Mouse (Mus musculus): ENCODE data around the gene Umad1. TPM values are rescaled to one million over a fixed set of nuclear protein-coding genes. Genes with fewer than 3 reads are reported as not detected.

The Umad1 gene
- polyA plus RNA-seq, 1 experiment from 2014 or later, result 15.6 TPM

DNA sequence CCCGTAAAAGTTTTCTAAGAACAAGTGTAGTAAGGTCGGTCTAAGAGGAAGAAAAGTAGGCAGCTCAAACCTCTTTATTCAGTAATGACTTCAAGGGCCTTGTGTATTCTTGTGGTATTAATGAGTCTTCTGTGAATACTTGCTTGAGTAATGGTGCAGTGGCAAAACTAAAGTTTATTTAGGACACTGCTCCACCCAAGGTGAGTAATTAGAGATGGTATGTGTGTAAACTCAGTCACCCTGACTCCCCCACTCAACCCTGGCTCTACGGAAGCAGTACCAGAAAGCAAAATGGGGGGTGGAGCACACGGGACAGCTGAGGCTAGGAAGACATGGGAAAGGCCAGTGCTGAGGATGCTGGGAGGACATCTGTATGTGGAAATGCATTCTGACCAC lies 236.7 kb downstream of the Umad1 start:
- DNase-seq (ENCODE audit: extremely low spot score, low spot score), result no peak
- Histone ChIP-seq H3K36me3 (replicated peaks) (no peaks in the 10 kb centered on the region), H3K27ac (no peak overlapping the region), H3K4me1 (no peaks in the 10 kb centered on the region), H3K27me3 (ENCODE audit: poor library complexity, severe bottlenecking) (no peaks in the 10 kb centered on the region), H3K4me3 (no peak overlapping the region), H3K9me3 (no peaks in the 10 kb centered on the region; the same call in 1 of the 2 replicates)
- 83% methylated on average over 4 of the region's 4 CpGs for WGBS

- no peak for DNase-seq (ENCODE audit: extremely low spot score, low spot score)
- Histone ChIP-seq H3K9me3 (no peaks in the 10 kb centered on the region; the same call in 1 of the 2 replicates), H3K27ac (no peak overlapping the region), H3K4me1 (no peaks in the 10 kb centered on the region), H3K4me3 (no peak overlapping the region), H3K36me3 (replicated peaks) (no peaks in the 10 kb centered on the region), H3K27me3 (ENCODE audit: poor library complexity, severe bottlenecking) (no peaks in the 10 kb centered on the region)
- WGBS, result 80% methylated on average over 6 of the region's 6 CpGs
Observed at GRCm38 (mm10) chr6:8497234-8497867, 238.3 kb downstream of the Umad1 start.

- Histone ChIP-seq H3K36me3 (replicated peaks) (no peaks in the 10 kb centered on the region), H3K4me3 (no peak overlapping the region), H3K27me3 (ENCODE audit: poor library complexity, severe bottlenecking) (no peaks in the 10 kb centered on the region), H3K27ac (no peak overlapping the region), H3K4me1 (no peaks in the 10 kb centered on the region), H3K9me3 (no peaks in the 10 kb centered on the region; the same call in 1 of the 2 replicates)
- DNase-seq (ENCODE audit: extremely low spot score, low spot score), result no peak
- 94% methylated on average over 6 of the region's 6 CpGs for WGBS
Observed at GRCm38 (mm10) chr6:8497868-8498257, 238.8 kb downstream of the Umad1 start.

DNA sequence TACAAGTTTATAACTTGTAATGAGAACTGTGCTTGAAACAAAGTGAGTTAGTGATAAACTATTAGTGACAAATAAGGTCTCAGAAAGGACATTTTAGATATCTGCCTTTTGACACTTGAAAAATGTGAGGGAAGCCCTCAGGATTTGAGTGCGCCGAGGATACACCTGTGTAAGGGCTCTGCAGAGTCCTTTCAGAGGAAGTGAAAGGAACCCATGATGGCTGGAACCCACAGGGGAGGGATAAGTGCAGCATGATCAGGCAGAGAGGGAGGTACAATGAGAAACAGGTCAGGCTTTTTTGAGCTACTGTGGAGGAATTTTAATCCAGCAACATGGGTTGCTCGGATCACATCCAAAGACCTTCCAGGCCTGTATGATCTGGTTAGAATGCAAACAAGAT lies 239.9 kb downstream of the Umad1 start:
- 88% methylated on average over 3 of the region's 3 CpGs for WGBS
- DNase-seq (ENCODE audit: extremely low spot score, low spot score), result no peak
- Histone ChIP-seq H3K27me3 (ENCODE audit: poor library complexity, severe bottlenecking) (no peaks in the 10 kb centered on the region), H3K9me3 (no peaks in the 10 kb centered on the region; the same call in 1 of the 2 replicates), H3K4me1 (no peaks in the 10 kb centered on the region), H3K36me3 (replicated peaks) (no peaks in the 10 kb centered on the region), H3K4me3 (no peak overlapping the region), H3K27ac (no peak overlapping the region)

DNA sequence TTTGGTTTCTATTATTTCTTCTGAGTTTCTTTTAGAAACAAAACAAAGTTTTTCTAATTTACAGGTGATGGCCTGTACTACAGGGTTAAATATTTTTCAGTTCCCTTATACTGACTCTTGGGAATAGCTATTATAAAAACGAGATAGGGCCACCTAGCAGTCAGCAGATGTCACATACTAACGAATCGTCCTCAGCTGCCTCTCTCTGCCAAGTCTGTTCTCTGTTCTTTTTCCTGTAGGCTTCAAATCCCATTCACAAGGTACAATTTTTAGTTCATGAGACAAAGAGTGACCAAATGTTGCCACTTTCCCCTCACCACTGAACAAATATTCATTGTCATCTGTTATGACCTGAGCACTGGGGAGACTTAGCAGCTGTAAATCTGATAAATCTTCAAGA lies 244.9 kb downstream of the Umad1 start:
- H3K27me3 ChIP-seq (ENCODE audit: poor library complexity, severe bottlenecking), result no peaks in the 10 kb centered on the region
- 75% methylated on average over 3 of the region's 3 CpGs for WGBS
- peaks cover 5% of the 10 kb centered on the region; the same call in 1 of the 2 replicates for H3K4me1 ChIP-seq
- no peaks in the 10 kb centered on the region for H3K36me3 ChIP-seq (replicated peaks)
- no peaks in the 10 kb centered on the region; the same call in 1 of the 2 replicates for H3K9me3 ChIP-seq
- no peak overlapping the region for H3K4me3 ChIP-seq
- DNase-seq (ENCODE audit: extremely low spot score, low spot score), result no peak
- no peak overlapping the region for H3K27ac ChIP-seq

DNA sequence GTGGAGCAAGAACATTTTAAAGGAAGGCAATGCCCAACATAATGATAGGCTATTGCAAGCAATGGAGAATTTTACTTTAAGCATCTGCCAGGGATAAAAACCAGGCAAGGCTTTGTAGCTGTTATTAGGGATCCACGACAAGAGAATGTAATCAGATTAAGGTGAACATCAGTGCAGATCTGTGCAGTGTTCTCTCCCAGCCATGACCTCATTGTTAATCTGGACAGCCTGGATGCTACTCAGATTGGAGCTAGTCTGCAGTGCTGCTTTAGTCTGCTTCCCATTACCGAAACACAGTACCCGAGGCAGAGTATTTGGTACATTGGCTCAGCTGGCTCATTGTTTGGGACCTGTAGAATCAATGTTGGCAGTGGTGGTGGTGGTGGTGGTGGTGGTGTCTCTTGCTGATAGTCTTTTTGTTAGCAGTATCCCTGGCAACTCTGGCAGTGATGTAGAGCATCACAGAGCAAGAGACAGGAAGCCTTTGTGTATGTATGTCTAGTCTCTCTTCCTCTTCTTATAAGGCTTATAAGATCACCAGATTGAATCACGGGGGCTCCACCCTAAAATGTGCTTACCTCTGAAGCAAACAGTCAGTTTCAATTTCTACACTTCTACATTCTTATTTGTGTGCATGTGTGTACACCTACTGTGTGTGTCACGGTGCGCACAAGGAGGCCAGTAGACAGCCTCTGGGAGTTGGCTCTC lies 245.6 kb downstream of the Umad1 start:
- no peak overlapping the region for H3K27ac ChIP-seq
- H3K4me3 ChIP-seq, result no peak overlapping the region
- 87% methylated on average over 6 of the region's 6 CpGs for WGBS
- no peaks in the 10 kb centered on the region; the same call in 1 of the 2 replicates for H3K9me3 ChIP-seq
- peaks cover 5% of the 10 kb centered on the region; the same call in 1 of the 2 replicates for H3K4me1 ChIP-seq
- H3K27me3 ChIP-seq (ENCODE audit: poor library complexity, severe bottlenecking), result no peaks in the 10 kb centered on the region
- no peaks in the 10 kb centered on the region for H3K36me3 ChIP-seq (replicated peaks)
- DNase-seq (ENCODE audit: extremely low spot score, low spot score), result no peak

DNA sequence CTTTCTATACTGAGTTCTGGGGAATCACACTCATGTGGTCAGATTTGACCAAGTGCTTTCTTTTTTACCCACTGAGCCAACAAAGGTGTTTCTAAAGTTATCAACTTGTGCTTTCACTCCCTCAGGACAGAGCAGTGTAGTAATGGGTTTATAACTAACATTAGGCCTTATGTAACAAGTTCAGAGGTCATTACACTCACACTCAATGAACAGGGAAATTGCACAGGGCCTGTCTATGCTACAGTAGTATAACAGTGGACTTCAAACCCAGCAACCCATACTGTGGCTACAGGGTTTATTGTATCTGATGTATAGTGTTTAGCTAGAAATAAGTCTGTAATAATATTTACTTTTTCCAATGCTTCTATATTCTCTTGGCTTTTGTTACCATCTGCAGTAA lies 247.5 kb downstream of the Umad1 start:
- Histone ChIP-seq H3K9me3 (no peaks in the 10 kb centered on the region), H3K4me3 (no peak overlapping the region), H3K4me1 (peaks cover 18% of the 10 kb centered on the region), H3K27me3 (ENCODE audit: poor library complexity, severe bottlenecking) (no peaks in the 10 kb centered on the region), H3K36me3 (replicated peaks) (no peaks in the 10 kb centered on the region), H3K27ac (no peak overlapping the region)
- DNase-seq (ENCODE audit: extremely low spot score, low spot score), result no peak

Other genes with a start within 250 kb of the Umad1 start
- gene Col28a1, start 66.7 kb upstream of the Umad1 start, polyA plus RNA-seq (2016; fragmentation: Nextera tagmentation; extraction: Ambion mirVana), result 0.10 and 0.12 TPM in 2 replicates
- gene Mios, start 50.1 kb upstream of the Umad1 start, polyA plus RNA-seq (2016; fragmentation: Nextera tagmentation; extraction: Ambion mirVana), result 27.6 and 28.6 TPM in 2 replicates
- gene Rpa3, start 115 bp upstream of the Umad1 start, polyA plus RNA-seq (2016; fragmentation: Nextera tagmentation; extraction: Ambion mirVana), result 193 and 207 TPM in 2 replicates
- gene Gm45062, start 162 bp downstream of the Umad1 start, polyA plus RNA-seq (2016; fragmentation: Nextera tagmentation; extraction: Ambion mirVana), result 9.2 and 11.1 TPM in 2 replicates

All from forebrain, embryonic 10.5 days (tissue).